Mouse (Mus musculus) small intestine, adult 2 months (tissue): Measurements from ENCODE around the gene Ear6.

Source experiments
- CTCF ChIP-seq: fragments of 200-500 bp; IDR thresholded peaks from 2 replicates; pipeline ENCODE4 v1.5.1; 2012; ENCODE audit warnings: low read depth, mild to moderate bottlenecking, control low read depth, inconsistent platforms, low read length, moderate library complexity, mixed read lengths; ENCODE audit not compliant: insufficient replicate concordance, insufficient read length; ENCODE audit errors: extremely low read depth
- POLR2A ChIP-seq: fragments of 200-500 bp; IDR thresholded peaks from 2 replicates; pipeline ENCODE4 v1.6.1; 2012; ENCODE audit warnings: low read depth, mild to moderate bottlenecking, control low read depth, inconsistent platforms, low read length, moderate library complexity

DNA sequence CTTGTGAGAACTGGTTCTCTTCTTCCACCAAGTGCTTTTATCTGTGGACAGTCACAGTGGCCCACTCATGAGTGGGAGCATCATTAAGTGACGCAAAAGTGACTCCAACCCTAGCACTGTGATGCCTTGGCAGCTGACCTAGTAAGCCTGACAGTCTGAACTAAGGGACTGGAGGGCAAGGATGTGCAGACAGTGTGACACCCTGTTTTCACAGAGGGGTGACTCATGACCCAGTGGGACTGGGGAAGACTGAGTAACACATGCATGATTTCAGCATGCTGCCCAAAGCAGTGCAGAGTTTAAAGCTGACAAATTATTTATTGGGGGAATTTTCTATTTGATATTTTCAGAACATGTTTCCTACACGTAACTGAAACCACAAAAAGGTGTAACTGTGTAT is 17.3 kb downstream of the Ear6 start:
- TF ChIP-seq CTCF (no peak), POLR2A (no peak)
